Mouse (Mus musculus) frontal cortex, postnatal 14 days (tissue): ENCODE data around the gene Midn.

Source experiments
- DNase-seq, 2 experiments: peaks; one replicate each; pipeline ENCODE4 v3.0.0; 2022; ENCODE audit warnings: low spot score in 2 of 2

Midn gene

DNA sequence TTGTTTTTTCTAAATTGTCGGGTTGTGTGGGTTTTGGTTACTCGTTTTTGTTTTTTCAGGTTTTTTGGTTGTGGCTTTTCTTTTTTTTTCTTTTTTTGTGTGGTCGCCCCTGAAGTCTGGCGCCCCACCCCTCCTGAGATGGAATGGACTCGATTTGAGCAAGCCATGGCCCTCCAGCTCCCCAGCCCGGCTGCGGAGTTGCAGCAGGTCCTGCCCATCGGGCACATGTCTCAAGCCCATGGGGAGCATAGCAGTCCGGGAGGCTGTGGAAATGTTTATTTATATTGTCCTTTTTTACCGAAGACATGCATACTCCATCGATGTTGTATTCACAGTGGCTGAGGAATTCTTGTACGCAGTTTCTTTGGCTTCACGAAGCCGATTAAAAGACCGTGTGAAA, 23.2 kb downstream of the Midn start:
- DNase-seq = no peak

DNA sequence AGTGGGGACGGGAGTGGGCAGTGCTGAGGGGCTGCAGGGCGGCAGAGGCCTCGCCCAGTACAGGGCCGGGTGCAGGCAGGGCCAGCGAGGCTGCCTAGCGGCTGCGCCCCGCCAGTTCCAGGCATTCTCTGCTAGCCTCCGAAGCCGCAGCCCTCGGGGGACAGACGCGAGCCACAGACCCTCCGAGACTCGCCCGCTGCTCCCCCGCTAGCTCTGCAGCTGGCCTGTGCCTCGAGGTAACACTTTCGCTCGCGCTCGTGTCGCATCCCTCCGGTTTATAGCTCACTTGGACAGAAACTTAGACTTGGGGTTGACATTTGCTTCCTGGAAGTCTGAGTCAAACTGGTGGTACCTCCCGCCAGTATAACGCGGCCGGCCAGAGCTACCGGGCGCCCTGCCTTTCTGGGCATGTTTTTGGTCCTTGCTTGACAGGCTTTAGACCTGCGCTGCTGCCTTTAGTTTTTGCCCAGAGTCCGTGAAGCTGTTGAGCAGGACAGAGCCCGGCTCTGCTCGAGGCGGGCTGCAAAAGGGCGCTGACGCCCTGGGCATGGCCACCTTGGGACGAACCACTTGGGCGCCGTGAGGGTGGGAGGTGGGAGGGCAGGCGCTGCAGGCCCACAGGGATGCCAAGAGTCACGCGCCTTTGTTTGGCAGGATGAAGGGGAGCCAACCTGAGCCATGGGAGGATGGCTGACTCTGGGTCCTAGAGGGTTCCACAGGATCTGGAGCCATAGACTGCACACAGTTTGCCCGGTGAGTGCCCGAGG, 23.9 kb downstream of the Midn start:
- DNase-seq = no peak

DNA sequence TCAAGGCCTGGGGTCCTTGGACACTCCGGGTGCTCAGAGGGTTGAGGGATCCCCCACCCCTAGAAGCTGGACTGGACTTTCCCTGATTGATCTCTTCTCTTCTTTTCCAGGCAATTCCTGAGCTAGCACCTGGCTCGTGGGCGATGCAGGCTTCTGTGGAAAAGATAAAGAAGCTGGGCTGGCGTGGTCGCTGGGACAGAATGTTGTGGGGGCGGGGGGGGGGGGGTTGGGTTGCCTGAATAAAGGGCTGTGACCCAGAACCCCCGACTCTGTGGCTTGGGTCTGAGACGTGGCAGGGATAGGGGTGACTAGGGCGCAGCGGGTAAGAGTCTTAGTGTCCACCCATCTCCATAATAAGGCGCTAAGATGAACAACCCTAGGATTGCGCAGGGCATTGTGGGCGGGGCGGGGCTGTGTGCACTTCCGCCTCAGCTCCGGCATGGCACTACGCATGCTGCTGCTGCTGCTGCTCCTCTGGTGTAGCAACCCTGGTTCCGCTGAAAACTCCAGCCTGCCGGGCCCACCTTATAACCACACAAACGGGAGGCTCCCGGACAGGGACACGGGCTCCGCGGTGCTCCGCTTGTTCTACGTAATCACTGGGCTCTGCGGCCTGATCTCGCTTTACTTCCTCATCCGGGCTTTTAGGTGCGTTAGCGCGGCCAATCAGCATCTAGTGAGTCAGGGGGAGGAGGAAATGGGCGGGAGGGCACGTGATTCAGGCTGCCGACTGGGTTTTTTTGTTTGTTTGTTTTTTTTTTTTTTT, 24.6 kb downstream of the Midn start, which contains the start of gene 1600002K03Rik:
TSS of gene 1600002K03Rik (plus strand) at position 418 of the 766 bp plus-strand sequence.
- DNase-seq = peak; percentile 83 to 89

DNA sequence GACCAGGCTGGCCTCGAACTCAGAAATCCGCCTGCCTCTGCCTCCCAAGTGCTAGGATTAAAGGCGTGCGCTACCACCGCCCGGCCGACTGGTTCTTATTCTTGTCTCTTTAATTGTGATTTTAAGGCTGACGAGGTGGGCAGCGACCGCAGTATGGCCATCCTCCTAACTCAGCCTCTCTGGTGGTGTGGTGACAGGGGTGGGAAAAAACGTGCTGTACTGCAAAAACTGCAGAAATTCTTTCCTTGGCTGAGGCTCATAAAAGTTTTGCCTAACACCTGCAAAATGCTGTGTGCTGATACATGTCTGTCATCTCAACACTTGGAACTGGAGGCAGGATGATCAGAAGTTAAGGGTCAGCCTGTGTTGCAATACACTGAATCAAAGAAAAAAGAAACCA, 25.3 kb downstream of the Midn start:
- DNase-seq = no peak

DNA sequence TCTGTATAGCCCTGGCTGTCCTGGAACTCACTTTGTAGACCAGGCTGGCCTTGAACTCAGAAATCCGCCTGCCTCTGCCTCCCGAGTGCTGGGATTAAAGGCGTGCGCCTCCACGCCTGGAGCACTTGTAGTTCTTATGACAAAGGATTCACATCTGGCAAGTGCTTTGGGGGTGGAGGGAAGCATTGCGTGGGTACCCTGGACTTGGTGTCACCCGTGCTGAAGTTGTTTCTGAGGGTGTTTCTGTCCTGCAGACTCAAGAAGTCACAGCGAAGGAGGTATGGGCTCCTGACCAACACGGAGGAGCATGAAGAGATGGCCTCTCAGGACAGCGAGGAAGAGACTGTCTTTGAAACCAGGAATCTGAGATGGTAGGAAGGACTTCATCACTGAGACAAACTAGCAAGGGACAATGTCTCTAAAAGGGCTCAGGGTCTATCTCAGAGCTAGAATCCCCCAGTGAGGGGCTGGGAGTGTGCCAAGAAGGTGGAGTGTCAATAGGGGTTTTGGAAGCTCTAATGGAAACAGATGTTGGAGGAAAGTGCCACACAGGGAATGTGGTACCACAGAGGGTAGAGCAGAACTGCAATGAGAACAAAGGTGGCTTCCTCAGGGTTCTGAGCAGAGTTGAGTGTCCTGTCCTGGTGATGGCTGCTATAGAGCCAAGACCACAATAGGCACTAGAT, 26.0 kb downstream of the Midn start:
- DNase-seq = no peak

DNA sequence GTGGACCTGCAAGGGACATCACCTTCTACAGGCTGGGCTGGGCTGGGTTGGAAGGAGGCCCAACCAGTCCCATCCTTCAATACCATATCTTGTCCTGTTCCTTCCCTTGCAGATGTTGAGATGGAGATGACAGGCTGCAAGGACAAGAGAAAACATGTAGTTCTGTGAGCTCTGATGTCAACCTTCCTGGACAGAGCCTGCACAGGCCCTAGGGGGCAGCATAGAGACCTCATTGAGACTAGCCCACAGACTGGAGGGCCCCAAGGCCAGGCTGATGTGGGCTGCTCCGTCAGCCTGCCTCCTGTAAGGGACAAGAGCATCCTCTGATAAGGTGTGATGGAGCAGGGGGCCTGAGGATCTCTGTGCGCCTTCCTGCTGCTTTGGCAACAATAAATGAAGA, 26.6 kb downstream of the Midn start:
- no peak for DNase-seq

DNA sequence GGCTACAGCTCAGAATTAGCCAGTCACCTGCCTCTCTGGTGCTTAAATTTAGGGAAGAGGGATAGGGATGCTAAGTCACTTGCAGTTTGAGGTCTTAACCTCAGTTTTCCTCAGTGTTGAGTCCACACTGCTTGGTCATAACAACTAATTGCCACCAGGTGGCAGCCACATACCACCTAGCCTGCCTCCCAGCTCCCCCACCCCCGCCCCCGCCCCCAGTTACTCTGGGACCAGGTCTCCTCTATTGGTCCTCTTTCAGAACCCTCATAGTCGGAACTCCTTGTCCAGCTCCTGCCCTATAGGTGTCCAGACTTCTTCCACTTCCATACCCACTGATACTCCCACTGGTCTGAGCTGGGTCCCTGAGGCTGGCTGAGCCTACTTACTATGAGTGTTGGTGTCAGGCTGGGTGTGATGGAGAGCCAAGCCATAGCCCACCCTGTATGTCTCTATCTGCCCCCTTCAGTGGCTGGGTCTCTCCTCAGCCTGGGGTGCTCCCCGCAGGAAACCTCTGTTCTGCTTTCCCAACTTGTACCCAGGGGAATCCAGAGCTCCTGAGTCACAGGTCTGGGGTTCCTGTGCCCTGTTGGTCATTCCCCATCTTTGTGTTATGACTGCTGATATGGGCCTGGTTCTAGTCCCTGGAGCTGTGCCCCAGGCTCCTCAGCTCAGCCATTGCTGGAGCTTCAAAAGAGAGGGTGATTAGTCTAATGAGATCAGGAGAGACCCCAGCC, 27.6 kb downstream of the Midn start:
- DNase-seq = no peak

DNA sequence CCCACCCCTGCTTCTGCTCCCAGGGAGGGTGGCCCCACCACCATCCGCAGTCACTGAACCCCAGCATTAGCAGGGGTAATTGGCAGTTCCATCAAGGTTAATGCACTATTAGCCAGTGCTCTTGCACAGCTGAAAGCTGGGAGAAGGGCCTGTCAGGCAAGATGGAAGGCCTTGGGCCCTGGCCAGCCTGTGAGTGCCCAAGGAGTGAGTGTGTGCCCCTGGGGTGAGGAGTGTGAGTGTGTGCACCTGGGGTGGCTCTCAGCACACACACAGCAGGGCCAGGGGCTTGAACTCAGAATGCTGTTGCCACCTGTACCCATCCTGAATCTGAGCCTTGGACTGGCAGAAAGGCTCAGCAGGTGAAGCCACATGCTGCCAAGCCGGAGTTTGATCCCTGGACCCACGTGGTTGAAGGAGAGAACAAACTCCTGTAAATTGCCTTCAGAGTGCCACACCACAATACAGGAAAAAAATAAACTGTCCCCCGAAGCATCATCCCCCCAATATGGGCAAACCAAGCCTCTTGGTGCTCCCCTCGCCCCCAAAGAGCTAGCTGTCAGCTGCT, 28.3 kb downstream of the Midn start:
- DNase-seq = no peak

DNA sequence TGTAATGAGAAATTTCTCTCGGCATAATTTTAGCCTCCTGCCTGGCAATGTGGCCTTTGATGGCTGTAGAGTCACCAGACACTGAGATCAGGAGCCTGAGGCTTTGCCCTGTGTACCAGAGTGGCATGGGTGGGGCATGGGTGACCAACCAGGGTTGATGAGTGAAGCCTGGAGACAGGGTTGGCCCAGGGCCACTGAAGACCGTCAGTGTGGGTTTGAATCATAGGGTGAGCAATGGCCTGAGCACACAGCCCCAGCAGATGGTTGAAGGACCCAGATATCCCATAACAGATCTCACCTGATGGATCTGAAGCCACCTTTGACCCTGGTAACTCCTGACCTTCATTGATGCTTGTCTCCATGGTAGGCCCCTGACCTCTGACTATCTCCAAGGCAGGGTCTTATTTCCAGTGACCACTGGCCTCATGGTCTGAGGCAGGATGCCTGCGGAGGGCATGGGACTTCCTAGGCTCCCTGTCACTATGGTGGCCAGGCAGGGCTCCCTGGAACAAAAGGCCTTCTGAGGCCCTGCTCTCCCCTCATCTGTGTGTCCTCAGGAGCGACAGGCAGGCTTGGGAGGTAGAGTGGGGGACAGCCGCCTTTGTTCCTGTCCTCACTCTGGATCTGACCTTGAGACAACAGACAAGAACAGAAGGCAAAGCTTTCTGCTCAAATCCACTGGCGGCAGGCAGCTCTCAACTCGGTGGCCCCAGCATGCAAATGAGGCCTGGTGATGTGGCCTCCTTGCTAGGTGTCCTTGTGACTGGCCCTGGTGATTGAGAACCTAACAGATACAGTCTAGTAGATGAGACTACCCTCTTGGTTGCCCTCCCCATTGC, 29.6 kb downstream of the Midn start:
- no peak for DNase-seq

DNA sequence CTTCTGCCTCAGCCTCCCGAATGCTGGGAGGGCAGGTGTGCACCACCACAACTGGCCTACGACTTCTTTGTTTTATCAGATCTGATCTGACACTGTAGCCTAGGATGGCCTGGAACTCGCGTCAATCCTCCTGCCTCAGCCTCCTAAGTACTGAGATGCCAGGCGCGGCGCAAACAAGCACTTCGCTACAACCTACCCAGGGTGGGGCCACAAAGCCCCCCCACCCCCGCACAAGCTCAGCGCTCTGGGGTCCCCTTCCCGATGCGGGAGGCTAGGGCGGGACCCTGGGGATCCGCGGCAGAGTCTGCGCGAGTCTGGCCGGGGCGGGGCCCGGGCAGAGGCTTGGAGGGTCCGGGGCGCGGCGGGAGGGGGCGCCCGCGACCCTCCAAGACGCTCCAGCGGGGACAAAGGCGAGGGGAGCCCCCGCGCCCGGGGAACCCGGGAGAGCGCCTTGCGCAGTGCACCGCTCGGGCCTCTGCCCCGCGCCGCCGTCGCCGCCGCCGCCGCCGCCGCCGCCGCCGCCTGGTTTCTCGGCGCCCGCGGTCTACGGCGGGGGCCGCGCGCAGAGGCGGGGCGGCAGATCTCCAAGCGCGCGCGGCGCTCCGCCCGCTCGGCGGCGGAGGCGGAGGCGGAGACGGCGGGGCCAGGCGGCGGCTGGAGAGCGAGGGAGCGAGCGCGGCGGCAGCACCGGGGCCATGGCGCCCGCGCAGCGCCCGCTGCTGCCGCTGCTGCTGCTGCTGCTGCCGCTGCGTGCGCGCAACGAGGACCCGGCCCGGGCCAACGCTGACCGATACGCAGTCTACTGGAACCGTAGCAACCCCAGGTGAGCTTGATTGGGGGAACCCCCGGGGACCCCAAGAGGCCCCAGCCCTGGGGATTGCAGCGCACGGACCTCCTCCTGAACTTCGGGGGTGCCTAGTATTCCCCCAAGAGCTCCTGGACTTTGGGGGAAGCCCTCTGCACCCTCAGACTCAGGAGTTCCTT, 31.3 kb downstream of the Midn start, which contains the start of gene Efna2:
TSS of gene Efna2 (plus strand) at position 415 of the 984 bp plus-strand sequence.
- DNase-seq = no peak

DNA sequence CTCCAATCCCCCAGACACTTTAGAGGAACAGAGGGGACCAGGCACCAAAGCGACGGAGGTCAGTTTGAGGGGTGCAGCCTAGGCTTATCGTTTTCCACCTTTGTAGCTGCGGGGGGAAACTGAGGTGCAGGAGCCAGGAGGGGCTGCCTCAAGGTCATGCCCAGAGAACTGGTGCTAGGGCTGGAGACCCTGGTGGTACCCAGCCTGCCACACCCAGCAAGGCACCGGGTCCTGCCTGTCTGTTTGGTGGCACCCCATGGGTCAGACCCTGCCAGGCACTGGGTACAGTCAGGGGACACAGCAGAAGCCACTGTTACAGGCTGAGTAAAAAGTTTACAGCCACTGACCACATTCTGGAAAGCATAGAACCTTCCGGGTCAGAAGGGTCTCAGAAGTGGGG, 32.2 kb downstream of the Midn start:
- DNase-seq = no peak

DNA sequence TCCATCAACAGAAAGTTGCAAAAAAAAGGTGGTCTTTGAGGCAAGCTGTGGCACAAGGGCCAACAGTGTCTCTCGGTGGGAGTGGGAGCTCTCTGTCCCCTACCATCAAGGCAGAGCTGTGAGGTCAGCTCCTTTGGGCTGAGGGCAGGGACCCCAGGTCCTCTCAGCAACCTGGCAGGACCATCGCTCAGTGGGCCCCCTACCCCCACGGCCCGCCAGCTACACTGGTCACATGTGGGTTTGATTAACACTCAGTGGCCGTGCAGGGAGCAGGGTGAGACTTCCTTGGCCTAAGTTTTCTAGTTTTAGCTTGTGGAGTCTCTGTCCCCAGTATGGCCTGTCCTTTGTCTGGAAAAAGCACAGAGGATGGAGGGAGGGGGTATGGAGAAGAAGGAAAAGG, 32.8 kb downstream of the Midn start:
- DNase-seq = no peak

DNA sequence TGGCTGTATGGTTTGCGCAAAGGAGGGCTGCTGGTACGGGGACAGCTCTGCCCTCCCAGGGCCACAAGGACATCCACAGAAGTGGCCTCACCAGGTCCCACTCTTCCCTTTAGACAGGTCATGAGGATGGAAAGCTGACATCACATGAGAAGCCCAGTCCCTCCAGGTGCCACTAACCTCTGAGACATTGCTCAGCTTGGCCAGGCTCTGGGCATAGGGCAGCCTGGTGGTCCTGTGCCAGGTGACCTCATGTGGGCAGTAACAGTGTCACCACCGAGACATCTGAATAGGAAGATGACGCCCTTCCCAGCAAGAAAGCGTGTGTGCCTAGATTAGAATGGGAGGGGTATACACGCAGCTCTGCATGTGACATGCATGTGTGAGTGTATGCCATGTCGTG, 34.5 kb downstream of the Midn start:
- DNase-seq = no peak

DNA sequence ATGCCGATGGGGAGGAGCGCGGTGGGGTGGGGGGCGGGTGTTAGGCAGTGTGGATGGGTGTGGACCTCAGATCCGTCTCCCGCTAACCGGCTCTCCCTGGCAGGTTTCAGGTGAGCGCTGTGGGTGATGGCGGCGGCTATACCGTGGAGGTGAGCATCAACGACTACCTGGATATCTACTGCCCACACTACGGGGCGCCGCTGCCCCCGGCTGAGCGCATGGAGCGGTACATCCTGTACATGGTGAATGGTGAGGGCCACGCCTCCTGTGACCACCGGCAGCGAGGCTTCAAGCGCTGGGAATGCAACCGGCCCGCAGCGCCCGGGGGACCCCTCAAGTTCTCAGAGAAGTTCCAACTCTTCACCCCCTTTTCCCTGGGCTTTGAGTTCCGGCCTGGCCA, 38.6 kb downstream of the Midn start:
- no peak for DNase-seq

DNA sequence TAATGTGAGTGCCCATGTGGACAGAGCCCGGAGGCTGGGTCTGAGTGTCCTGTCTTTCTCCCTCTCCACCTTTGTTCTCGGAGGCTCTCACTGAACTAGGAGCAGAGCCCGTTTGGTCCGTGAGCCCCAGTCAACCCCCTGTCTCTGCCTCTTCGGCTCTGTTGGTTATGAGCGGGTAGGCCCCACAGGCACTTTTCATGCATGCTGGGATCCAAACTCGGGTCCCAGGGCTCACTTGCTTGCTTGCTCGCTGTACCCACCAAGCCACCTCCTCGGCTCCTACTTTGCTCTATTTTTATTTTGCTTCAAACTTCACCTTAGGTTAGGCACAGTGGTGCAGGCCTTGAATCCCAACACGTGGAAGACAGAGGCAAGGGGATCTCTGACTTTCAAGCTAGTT, 39.7 kb downstream of the Midn start:
- DNase-seq = no peak

DNA sequence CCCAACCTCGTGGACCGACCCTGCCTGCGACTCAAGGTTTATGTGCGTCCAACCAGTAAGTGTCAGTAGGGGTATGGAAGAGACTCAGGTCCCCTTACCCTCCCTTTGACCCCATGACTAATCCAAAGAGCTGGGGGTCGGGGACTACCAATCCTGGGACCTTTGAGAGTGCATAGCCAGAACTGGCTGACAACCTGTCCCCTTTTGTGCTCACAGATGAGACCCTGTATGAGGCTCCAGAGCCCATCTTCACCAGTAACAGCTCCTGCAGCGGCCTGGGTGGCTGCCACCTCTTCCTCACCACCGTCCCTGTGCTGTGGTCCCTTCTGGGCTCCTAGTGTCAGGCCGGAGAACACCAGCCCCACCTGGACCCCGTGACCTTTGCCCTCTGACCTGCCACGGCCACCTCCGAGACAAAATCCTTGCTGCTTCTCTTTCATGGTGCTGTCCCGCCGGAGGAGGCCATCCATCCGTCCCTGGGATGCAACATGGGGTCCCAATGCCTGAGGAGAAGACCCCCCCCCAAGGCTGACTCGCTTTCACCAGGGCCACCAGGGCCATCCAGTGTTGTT, 40.5 kb downstream of the Midn start:
- DNase-seq = no peak

DNA sequence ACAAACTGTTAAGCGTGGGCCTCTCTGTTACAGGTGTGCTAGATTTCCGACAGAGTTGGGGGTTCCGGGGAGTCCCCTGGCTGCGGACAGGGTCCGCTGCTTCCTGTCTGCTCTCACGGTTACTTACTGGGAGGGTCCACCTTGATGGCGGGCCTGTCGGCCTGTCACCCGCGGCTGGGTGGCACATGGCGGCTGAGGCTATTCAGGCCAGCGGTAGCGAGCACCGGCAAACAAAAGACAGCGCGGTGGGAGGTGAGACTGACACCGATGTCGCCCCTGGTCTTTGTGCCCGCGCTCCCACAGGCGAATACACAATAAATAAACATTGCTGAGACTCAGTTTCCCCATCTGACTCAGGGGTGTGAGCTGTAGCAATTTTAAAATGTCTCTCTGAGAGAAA, 41.9 kb downstream of the Midn start:
- DNase-seq = no peak

DNA sequence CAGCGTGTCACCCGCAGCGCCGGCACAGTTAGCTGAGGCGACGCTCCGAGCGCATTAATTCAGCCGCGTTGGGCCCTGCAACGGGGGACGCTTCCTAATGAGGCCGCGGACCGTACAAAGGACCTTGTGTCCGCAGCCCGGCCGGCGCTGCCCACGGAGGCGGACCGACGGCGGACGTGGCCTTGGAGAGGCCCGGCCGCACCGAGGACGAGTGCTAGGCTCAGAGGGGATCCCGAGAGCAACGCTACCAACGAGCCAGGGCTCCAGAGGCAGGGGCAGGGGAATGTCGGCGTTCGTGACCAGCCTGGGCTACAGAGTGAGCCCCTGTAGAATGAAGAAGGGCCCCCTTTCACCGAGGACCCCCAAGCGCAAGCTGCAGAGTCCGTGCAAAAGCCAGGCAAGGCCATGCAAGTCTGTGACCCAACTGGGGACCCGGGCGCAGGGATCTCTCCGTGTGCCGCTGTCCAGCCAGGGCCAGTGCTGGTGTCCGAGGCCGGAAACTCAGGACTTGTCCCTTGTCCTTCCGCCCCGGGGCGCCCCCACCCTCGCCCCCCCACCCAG, 42.5 kb downstream of the Midn start:
- DNase-seq = no peak

DNA sequence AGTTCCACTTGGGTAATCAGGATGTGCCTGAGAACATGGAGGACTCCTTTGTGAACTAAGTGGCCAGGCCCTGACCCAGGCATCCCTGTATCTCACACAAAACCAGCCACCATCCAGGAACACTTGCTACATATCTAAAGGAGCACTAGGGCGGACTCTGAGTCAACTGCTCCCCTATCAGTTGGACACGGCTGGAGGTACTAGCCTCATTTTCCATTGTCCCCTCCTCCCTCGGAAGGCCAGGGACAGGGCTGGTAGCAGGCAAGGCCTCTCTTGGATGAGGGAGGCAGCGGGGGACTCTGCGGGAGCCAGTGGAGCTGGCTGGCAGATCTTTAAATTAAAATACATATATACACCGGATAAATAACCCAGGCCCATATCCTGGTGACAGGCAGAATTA, 45.9 kb downstream of the Midn start:
- no peak for DNase-seq
